ENCODE assay signal across 7 mouse cellular contexts in the genomic region with DNA sequence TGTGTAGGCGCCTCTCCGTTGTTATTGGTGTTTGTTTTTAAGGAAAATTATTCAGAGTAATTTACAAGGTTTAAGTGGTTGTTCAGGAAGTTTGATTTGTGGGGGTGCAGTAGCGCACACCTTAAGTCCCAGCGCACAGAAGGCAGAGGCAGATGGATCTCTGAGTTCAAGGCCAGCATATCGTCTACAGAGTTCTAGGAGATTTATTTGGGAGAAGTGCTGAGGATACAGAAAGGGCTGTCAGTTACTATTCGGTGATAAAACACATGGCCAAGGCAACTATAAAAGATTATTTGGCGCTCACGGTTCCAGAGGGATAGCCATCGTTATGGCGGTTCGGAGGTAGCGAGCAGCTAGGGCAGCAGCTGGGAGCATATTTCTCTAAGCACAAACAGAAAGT. TPM values are rescaled to one million over a fixed set of nuclear protein-coding genes. Genes with fewer than 3 reads are reported as not detected.
DNase-seq lines count a peak whose midpoint lies in the region; ATAC-seq lines count a peak whose summit lies in the region.

No protein-coding gene starts in this region.

- H3K27me3 ChIP-seq in embryonic facial prominence, embryonic 11.5 days (ENCODE audit: control insufficient read depth, insufficient read depth, low read length), result no peaks in the 10 kb centered on the region
- H3K27me3 ChIP-seq in intestine, embryonic 15.5 days (replicated peaks), result no peaks in the 10 kb centered on the region
- no peaks in the 10 kb centered on the region for H3K27me3 ChIP-seq in neural tube, embryonic 14.5 days (ENCODE audit: control insufficient read depth, insufficient read depth, low read length)

- peak overlapping the region; percentile 82 for H3K4me3 ChIP-seq in embryonic facial prominence, embryonic 11.5 days (ENCODE audit: low read depth, low read length)
- H3K4me3 ChIP-seq in intestine, embryonic 15.5 days (replicated peaks), result peak overlapping the region; percentile 63
- peak overlapping the region; percentile 92 for H3K4me3 ChIP-seq in neural tube, embryonic 14.5 days (ENCODE audit: low read depth, low read length)

- no peaks in the 10 kb centered on the region for H3K4me1 ChIP-seq in embryonic facial prominence, embryonic 11.5 days (ENCODE audit: control insufficient read depth, insufficient read depth, low read length)
- H3K4me1 ChIP-seq in intestine, embryonic 15.5 days (replicated peaks), result peaks cover 6% of the 10 kb centered on the region; the same call in 1 of the 2 replicates
- peaks cover 12% of the 10 kb centered on the region for H3K4me1 ChIP-seq in neural tube, embryonic 14.5 days (ENCODE audit: control insufficient read depth, insufficient read depth, low read length)

- no peaks in the 10 kb centered on the region for H3K36me3 ChIP-seq in embryonic facial prominence, embryonic 11.5 days (replicated peaks; ENCODE audit: control insufficient read depth, insufficient read depth, low read depth, low read length)
- H3K36me3 ChIP-seq in intestine, embryonic 15.5 days, result no peaks in the 10 kb centered on the region
- H3K36me3 ChIP-seq in neural tube, embryonic 14.5 days (ENCODE audit: control insufficient read depth, insufficient read depth, low read length), result peaks cover 6% of the 10 kb centered on the region; the same call in 1 of the 2 replicates

- H3K4me2 ChIP-seq in embryonic facial prominence, embryonic 11.5 days (ENCODE audit: low read depth, low read length), result peak overlapping the region; percentile 68
- peak overlapping the region; percentile 52 for H3K4me2 ChIP-seq in intestine, embryonic 15.5 days (replicated peaks)
- H3K4me2 ChIP-seq in neural tube, embryonic 14.5 days (ENCODE audit: low read depth, low read length), result peak overlapping the region; percentile 73

- H3K9ac ChIP-seq in embryonic facial prominence, embryonic 11.5 days (replicated peaks; ENCODE audit: low read length), result peak overlapping the region; percentile 80
- H3K9ac ChIP-seq in intestine, embryonic 15.5 days, result peak overlapping the region; percentile 59
- peak overlapping the region; percentile 0; the same call in 1 of the 2 replicates for H3K9ac ChIP-seq in neural tube, embryonic 14.5 days (replicated peaks; ENCODE audit: low read depth, low read length)

- no peak overlapping the region for H3K27ac ChIP-seq in embryonic facial prominence, embryonic 11.5 days (replicated peaks; ENCODE audit: low read depth, low read length)
- H3K27ac ChIP-seq in intestine, embryonic 15.5 days, result peak overlapping the region; percentile 81
- no peak overlapping the region for H3K27ac ChIP-seq in neural tube, embryonic 14.5 days (ENCODE audit: low read depth, low read length)

- WGBS in embryonic facial prominence, embryonic 11.5 days, result 20% methylated on average over 12 of the region's 12 CpGs
- 12% methylated on average over 12 of the region's 12 CpGs for WGBS in intestine, embryonic 15.5 days
- WGBS in neural tube, embryonic 14.5 days, result 10% methylated on average over 12 of the region's 12 CpGs

- peak; percentile 4 for DNase-seq in retina, embryonic 14.5 days (ENCODE audit: low spot score)
- no peak for DNase-seq in retina, postnatal 1 day
- peak; percentile 8 for DNase-seq in embryonic facial prominence, embryonic 11.5 days (ENCODE audit: low spot score)
- no peak for DNase-seq in gastrocnemius, postnatal 10 days
- no peak for DNase-seq in right cerebral cortex, postnatal 10 days (ENCODE audit: low spot score in 2 of 2)

- no peaks in the 10 kb centered on the region for H3K9me3 ChIP-seq in embryonic facial prominence, embryonic 11.5 days (replicated peaks; ENCODE audit: control insufficient read depth, low read length)
- H3K9me3 ChIP-seq in intestine, embryonic 15.5 days, result no peaks in the 10 kb centered on the region
- no peaks in the 10 kb centered on the region for H3K9me3 ChIP-seq in neural tube, embryonic 14.5 days (ENCODE audit: control insufficient read depth, low read length)

- ATAC-seq in embryonic facial prominence, embryonic 11.5 days (replicated peaks; ENCODE audit: insufficient number of reproducible peaks, low FRiP score, low TSS enrichment, low read depth), result no peak
- ATAC-seq in intestine, embryonic 15.5 days, result no peak
- ATAC-seq in neural tube, embryonic 14.5 days (ENCODE audit: low read depth), result no peak

RNA-seq across cellular contexts. Expression of gene Cnih4, which starts 0.5 kb away (rescaled TPM):
- polyA plus RNA-seq in embryonic facial prominence, embryonic 11.5 days (2014; fragmentation: Nextera tagmentation; extraction: Ambion mirVana), result 89.0 and 92.0 TPM in 2 replicates
- 134 and 147 TPM in 2 replicates for polyA plus RNA-seq in intestine, embryonic 15.5 days (2015; fragmentation: Nextera tagmentation; extraction: Ambion mirVana)
- 46.8 and 51.8 TPM in 2 replicates for polyA plus RNA-seq in neural tube, embryonic 14.5 days (2014; fragmentation: Nextera tagmentation; extraction: Ambion mirVana)
- 10 to 100 TPM; 27.5 to 30.9 TPM for total RNA-seq in gastrocnemius, postnatal 10 days (2021)

RNA-seq across cellular contexts. Expression of gene Nvl, which starts 1.0 kb away (rescaled TPM):
- 36.3 and 40.9 TPM in 2 replicates for polyA plus RNA-seq in embryonic facial prominence, embryonic 11.5 days (2014; fragmentation: Nextera tagmentation; extraction: Ambion mirVana)
- polyA plus RNA-seq in intestine, embryonic 15.5 days (2015; fragmentation: Nextera tagmentation; extraction: Ambion mirVana), result 23.4 and 24.4 TPM in 2 replicates
- polyA plus RNA-seq in neural tube, embryonic 14.5 days (2014; fragmentation: Nextera tagmentation; extraction: Ambion mirVana), result 45.0 and 49.6 TPM in 2 replicates
- total RNA-seq in gastrocnemius, postnatal 10 days (2021), result 10 to 100 TPM in 1 of 2 experiments, 1 to 10 TPM in 1; 9.2 to 12.5 TPM

Comparison
In these comparisons a context has a peak if more than half of its experiments do, and no peak if none do; other contexts are left out.
1. DNase-seq: peak in retina, embryonic 14.5 days (single experiment) and embryonic facial prominence, embryonic 11.5 days (single experiment); none in retina, postnatal 1 day (single experiment), gastrocnemius, postnatal 10 days (single experiment) and right cerebral cortex, postnatal 10 days (0 of 2).
2. H3K9ac ChIP-seq: peak in every context shown above with its lines; median percentile 80 in embryonic facial prominence, embryonic 11.5 days; 59 in intestine, embryonic 15.5 days; 0 in neural tube, embryonic 14.5 days.
3. Peak in every context shown above with its lines, with median percentiles within 50 percentile points of each other: H3K4me2 ChIP-seq and H3K4me3 ChIP-seq.